Mouse (Mus musculus) stomach, embryonic 14.5 days (tissue): ENCODE measurements around the gene Mtf1. TPM values are rescaled to one million over a fixed set of nuclear protein-coding genes. Genes with fewer than 3 reads are reported as not detected.

Experiments used
- ATAC-seq: fragments of 200-750 bp; cut with Nextera tagmentation; 2 replicates; pipeline ENCODE4 v1.8.0; 2017; ENCODE audit warnings: low read depth, moderate TSS enrichment; ENCODE audit not compliant: insufficient number of reproducible peaks, insufficient read depth, low FRiP score
- H3K27ac ChIP-seq: fragments of 300-500 bp; sonication (generic); 2 replicates; pipeline ENCODE4 v1.5.1; 2014; ENCODE audit warnings: mild to moderate bottlenecking, low read length, moderate library complexity, mixed read lengths
- H3K27me3 ChIP-seq: fragments of 300-500 bp; sonication (generic); 2 replicates; pipeline ENCODE4 v1.6.1; 2014; ENCODE audit warnings: low read length, control low read depth, mixed read lengths; ENCODE audit not compliant: control insufficient read depth, insufficient read depth
- H3K36me3 ChIP-seq: fragments of 300-500 bp; sonication (generic); 2 replicates; pipeline ENCODE4 v1.6.1; 2014; ENCODE audit warnings: mild to moderate bottlenecking, control low read depth, low read length, moderate library complexity, mixed read lengths; ENCODE audit not compliant: control insufficient read depth, insufficient read depth
- H3K4me1 ChIP-seq: fragments of 300-500 bp; sonication (generic); 2 replicates; pipeline ENCODE4 v1.6.1; 2014; ENCODE audit warnings: low read length, control low read depth, mixed read lengths; ENCODE audit not compliant: control insufficient read depth, insufficient read depth
- H3K4me2 ChIP-seq: fragments of 300-500 bp; sonication (generic); replicated peaks from 2 replicates; pipeline ENCODE4 v1.6.1; 2014; ENCODE audit warnings: low read depth, low read length, control low read depth
- H3K4me3 ChIP-seq: fragments of 300-500 bp; sonication (generic); 2 replicates; pipeline ENCODE4 v1.5.1; 2014; ENCODE audit warnings: low read depth, low read length, control low read depth
- H3K9ac ChIP-seq: fragments of 300-500 bp; sonication (generic); replicated peaks from 2 replicates; pipeline ENCODE4 v1.6.1; 2014; ENCODE audit warnings: low read depth, mild to moderate bottlenecking, control low read depth, low read length, moderate library complexity, mixed read lengths
- H3K9me3 ChIP-seq: fragments of 300-500 bp; sonication (generic); 2 replicates; pipeline ENCODE4 v1.6.1; 2016; ENCODE audit warnings: low read depth, low read length, control low read depth; ENCODE audit not compliant: control insufficient read depth
- WGBS: fragments of 180-500 bp; shearing (Covaris S2); extraction: QIAGEN DNeasy Blood & Tissue Kit; methylation state at CpG from one replicate; pipeline ENCODE4 v1.1.7; 2014; 5-methylcytosine and 5-hydroxymethylcytosine counted together
- polyA plus RNA-seq: library from polyadenylated mRNA; unstranded; fragments of >200 nt; fragmentation: Nextera tagmentation; extraction: Ambion mirVana; gene quantifications from 2 replicates; pipeline ENCODE4 v1.2.1, GENCODE M21; 2014

Gene Mtf1
- polyA plus RNA-seq, 1 experiment from 2014 or later, result 14.1 TPM

GRCm38 (mm10) chr4:124829671-124830070 is 27.8 kb downstream of the Mtf1 start:
- WGBS, result 77% methylated on average over 5 of the region's 5 CpGs
- ATAC-seq, result no peak
- H3K4me2 ChIP-seq, result no peak overlapping the region
- no peaks in the 10 kb centered on the region for H3K9me3 ChIP-seq
- no peaks in the 10 kb centered on the region for H3K4me1 ChIP-seq
- H3K9ac ChIP-seq, result no peak overlapping the region
- no peak overlapping the region for H3K4me3 ChIP-seq
- H3K27me3 ChIP-seq, result no peaks in the 10 kb centered on the region
- H3K36me3 ChIP-seq, result peaks cover 38% of the 10 kb centered on the region
- no peak overlapping the region for H3K27ac ChIP-seq

- no peak overlapping the region for H3K27ac ChIP-seq
- no peak for ATAC-seq
- H3K9me3 ChIP-seq, result no peaks in the 10 kb centered on the region
- H3K9ac ChIP-seq, result no peak overlapping the region
- H3K27me3 ChIP-seq, result no peaks in the 10 kb centered on the region
- 96% methylated on average over 10 of the region's 10 CpGs for WGBS
- H3K36me3 ChIP-seq, result peaks cover 21% of the 10 kb centered on the region
- H3K4me1 ChIP-seq, result no peaks in the 10 kb centered on the region
- H3K4me2 ChIP-seq, result no peak overlapping the region
- no peak overlapping the region for H3K4me3 ChIP-seq
Observed at GRCm38 (mm10) chr4:124832796-124833195, 30.9 kb downstream of the Mtf1 start.

GRCm38 (mm10) chr4:124838035-124838700 is 36.3 kb downstream of the Mtf1 start:
- no peak overlapping the region for H3K27ac ChIP-seq
- no peak overlapping the region for H3K9ac ChIP-seq
- peaks cover 14% of the 10 kb centered on the region for H3K36me3 ChIP-seq
- H3K9me3 ChIP-seq, result no peaks in the 10 kb centered on the region
- no peak overlapping the region for H3K4me3 ChIP-seq
- no peaks in the 10 kb centered on the region for H3K27me3 ChIP-seq
- no peak for ATAC-seq
- no peak overlapping the region for H3K4me2 ChIP-seq
- WGBS, result 86% methylated on average over 14 of the region's 14 CpGs
- H3K4me1 ChIP-seq, result no peaks in the 10 kb centered on the region

GRCm38 (mm10) chr4:124840998-124841397 is 39.1 kb downstream of the Mtf1 start:
- H3K27ac ChIP-seq, result no peak overlapping the region
- no peak overlapping the region for H3K4me3 ChIP-seq
- no peaks in the 10 kb centered on the region for H3K4me1 ChIP-seq
- H3K9me3 ChIP-seq, result no peaks in the 10 kb centered on the region
- 89% methylated on average over 1 of the region's 1 CpGs for WGBS
- peaks cover 16% of the 10 kb centered on the region for H3K36me3 ChIP-seq
- H3K9ac ChIP-seq, result no peak overlapping the region
- H3K4me2 ChIP-seq, result no peak overlapping the region
- H3K27me3 ChIP-seq, result no peaks in the 10 kb centered on the region
- ATAC-seq, result no peak

- Histone ChIP-seq H3K27me3 (no peaks in the 10 kb centered on the region), H3K27ac (no peak overlapping the region), H3K36me3 (peaks cover 7% of the 10 kb centered on the region), H3K4me3 (no peak overlapping the region), H3K9ac (no peak overlapping the region), H3K4me1 (no peaks in the 10 kb centered on the region), H3K4me2 (no peak overlapping the region), H3K9me3 (no peaks in the 10 kb centered on the region)
- no peak for ATAC-seq
- WGBS, result 47% methylated on average over 11 of the region's 11 CpGs
Observed at GRCm38 (mm10) chr4:124843493-124843892, 41.6 kb downstream of the Mtf1 start.

- 11% methylated on average over 8 of the region's 8 CpGs for WGBS
- H3K4me3 ChIP-seq, result no peak overlapping the region
- peaks cover 6% of the 10 kb centered on the region; the same call in 1 of the 2 replicates for H3K4me1 ChIP-seq
- no peak for ATAC-seq
- H3K27me3 ChIP-seq, result no peaks in the 10 kb centered on the region
- no peak overlapping the region for H3K4me2 ChIP-seq
- H3K27ac ChIP-seq, result no peak overlapping the region
- H3K36me3 ChIP-seq, result peaks cover 5% of the 10 kb centered on the region
- H3K9me3 ChIP-seq, result no peaks in the 10 kb centered on the region
- no peak overlapping the region for H3K9ac ChIP-seq
Observed at GRCm38 (mm10) chr4:124847573-124847972, 45.7 kb downstream of the Mtf1 start.

- 1% methylated on average over 24 of the region's 24 CpGs for WGBS
- H3K27ac ChIP-seq, result peak overlapping the region; percentile 95
- peak overlapping the region; percentile 97 for H3K4me3 ChIP-seq
- H3K9me3 ChIP-seq, result no peaks in the 10 kb centered on the region
- ATAC-seq, result peak; percentile 30; the same call in 1 of the 2 replicates
- peaks cover 6% of the 10 kb centered on the region; the same call in 1 of the 2 replicates for H3K4me1 ChIP-seq
- H3K27me3 ChIP-seq, result no peaks in the 10 kb centered on the region
- peaks cover 13% of the 10 kb centered on the region for H3K36me3 ChIP-seq
- H3K4me2 ChIP-seq, result peak overlapping the region; percentile 69
- H3K9ac ChIP-seq, result peak overlapping the region; percentile 85
Observed at GRCm38 (mm10) chr4:124849631-124850260, 47.8 kb downstream of the Mtf1 start.

GRCm38 (mm10) chr4:124850261-124850913 is 48.5 kb downstream of the Mtf1 start, which contains the start of gene Yrdc:
TSS of gene Yrdc (plus strand) at chr4:124850679.
- WGBS, result under 1% methylated on average over 89 of the region's 90 CpGs
- Histone ChIP-seq H3K27ac (peak within 1 kb of the TSS; percentile 95), H3K4me1 (peaks cover 6% of the 10 kb centered on the region; the same call in 1 of the 2 replicates), H3K27me3 (no peaks in the 10 kb centered on the region), H3K36me3 (peaks cover 16% of the 10 kb centered on the region), H3K9me3 (no peaks in the 10 kb centered on the region), H3K9ac (peak within 1 kb of the TSS; percentile 85), H3K4me3 (peak within 1 kb of the TSS; percentile 97), H3K4me2 (peak within 1 kb of the TSS; percentile 69)
- ATAC-seq, result peak; percentile 93
